Mouse (Mus musculus): ENCODE measurements around the gene Hspb2.

Gene Hspb2

GRCm38 (mm10) chr9:50752054-50752602 is at the start of gene Hspb2:
TSS of gene Hspb2 (minus strand) at chr9:50752354.
- no peak for DNase-seq (ENCODE audit: low spot score in 2 of 2)

GRCm38 (mm10) chr9:50800985-50801384 is 48.8 kb upstream of the Hspb2 start:
- DNase-seq (ENCODE audit: low spot score in 2 of 2), result no peak

GRCm38 (mm10) chr9:50798368-50798767 is 46.2 kb upstream of the Hspb2 start:
- no peak for DNase-seq (ENCODE audit: low spot score in 2 of 2)

GRCm38 (mm10) chr9:50797641-50798040 is 45.5 kb upstream of the Hspb2 start:
- DNase-seq (ENCODE audit: low spot score in 2 of 2), result no peak

GRCm38 (mm10) chr9:50796776-50797175 is 44.6 kb upstream of the Hspb2 start:
- no peak for DNase-seq (ENCODE audit: low spot score in 2 of 2)

GRCm38 (mm10) chr9:50795266-50795665 is 43.1 kb upstream of the Hspb2 start:
- DNase-seq (ENCODE audit: low spot score in 2 of 2), result no peak

GRCm38 (mm10) chr9:50782155-50782554 is 30.0 kb upstream of the Hspb2 start:
- no peak for DNase-seq (ENCODE audit: low spot score in 2 of 2)

- no peak for DNase-seq (ENCODE audit: low spot score in 2 of 2)
Observed at GRCm38 (mm10) chr9:50776162-50776760, 24.1 kb upstream of the Hspb2 start.

- DNase-seq (ENCODE audit: low spot score in 2 of 2), result no peak
Observed at GRCm38 (mm10) chr9:50775662-50776126, 23.5 kb upstream of the Hspb2 start.

GRCm38 (mm10) chr9:50774991-50775612 is 22.9 kb upstream of the Hspb2 start, which contains the start of the genes Alg9 and 1110032A03Rik:
TSS of gene Alg9 (plus strand) at chr9:50775019.
TSS of gene 1110032A03Rik (minus strand) at chr9:50775520.
- DNase-seq (ENCODE audit: low spot score in 2 of 2), result peak; percentile 87 to 91

GRCm38 (mm10) chr9:50774026-50774462 is 21.9 kb upstream of the Hspb2 start:
- DNase-seq (ENCODE audit: low spot score in 2 of 2), result no peak

- DNase-seq (ENCODE audit: low spot score in 2 of 2), result no peak
Observed at GRCm38 (mm10) chr9:50770011-50770410, 17.9 kb upstream of the Hspb2 start.

- peak; percentile 96 to 97 for DNase-seq (ENCODE audit: low spot score in 2 of 2)
Observed at GRCm38 (mm10) chr9:50768107-50769002, 16.2 kb upstream of the Hspb2 start, which contains the start of gene Fdxacb1. TSS of gene Fdxacb1 (plus strand) at chr9:50768236.

- DNase-seq (ENCODE audit: low spot score in 2 of 2), result no peak
Observed at GRCm38 (mm10) chr9:50767531-50768106, 15.5 kb upstream of the Hspb2 start.

- DNase-seq (ENCODE audit: low spot score in 2 of 2), result no peak
Observed at GRCm38 (mm10) chr9:50763331-50763730, 11.2 kb upstream of the Hspb2 start.

- no peak for DNase-seq (ENCODE audit: low spot score in 2 of 2)
Observed at GRCm38 (mm10) chr9:50761520-50762243, 9.5 kb upstream of the Hspb2 start.

GRCm38 (mm10) chr9:50756711-50757110 is 4.6 kb upstream of the Hspb2 start:
- no peak for DNase-seq (ENCODE audit: low spot score in 2 of 2)

- DNase-seq (ENCODE audit: low spot score in 2 of 2), result no peak
Observed at GRCm38 (mm10) chr9:50753947-50754346, 1.8 kb upstream of the Hspb2 start.

- peak; percentile 82 for DNase-seq (ENCODE audit: low spot score in 2 of 2)
Observed at GRCm38 (mm10) chr9:50752784-50753615, 846 bp upstream of the Hspb2 start.

GRCm38 (mm10) chr9:50751323-50751722 is 831 bp downstream of the Hspb2 start, which contains the start of gene Cryab:
TSS of gene Cryab (plus strand) at chr9:50751325.
- no peak for DNase-seq (ENCODE audit: low spot score in 2 of 2)
